Mouse (Mus musculus) frontal cortex, adult 2 months (tissue): ENCODE data around the gene Tmem114. TPM values are rescaled to one million over a fixed set of nuclear protein-coding genes. Genes with fewer than 3 reads are reported as not detected.

Source experiments
- DNase-seq, 2 experiments: peaks; one replicate each; pipeline ENCODE4 v3.0.0; 2022; ENCODE audit warnings: low spot score in 1 of 2; ENCODE audit errors: extremely low spot score in 1 of 2
- polyA plus RNA-seq: library from polyadenylated mRNA; depleted of rRNA; stranded (reverse); fragments of >200 nt; gene quantifications from 2 replicates; pipeline ENCODE4 v1.2.3, GENCODE M21; 2012; rRNA removed

Gene Tmem114
- polyA plus RNA-seq, 1 experiment: 1.8 TPM

- DNase-seq: peak in 1 of 2 experiments; percentile 82
Observed at GRCm38 (mm10) chr16:8412213-8412612, 12.7 kb downstream of the Tmem114 start.

- DNase-seq: no peak
Observed at GRCm38 (mm10) chr16:8409197-8409596, 15.7 kb downstream of the Tmem114 start.

- peak; percentile 25 to 84 for DNase-seq
Observed at GRCm38 (mm10) chr16:8406708-8407107, 18.2 kb downstream of the Tmem114 start.

- no peak for DNase-seq
Observed at GRCm38 (mm10) chr16:8402663-8403062, 22.3 kb downstream of the Tmem114 start.

- DNase-seq: no peak
Observed at GRCm38 (mm10) chr16:8401171-8401955, 23.6 kb downstream of the Tmem114 start.

- no peak for DNase-seq
Observed at GRCm38 (mm10) chr16:8399868-8400267, 25.1 kb downstream of the Tmem114 start.

GRCm38 (mm10) chr16:8394946-8395345 is 30.0 kb downstream of the Tmem114 start:
- DNase-seq: no peak

GRCm38 (mm10) chr16:8388491-8388890 is 36.4 kb downstream of the Tmem114 start:
- no peak for DNase-seq

- DNase-seq: no peak
Observed at GRCm38 (mm10) chr16:8386386-8386785, 38.5 kb downstream of the Tmem114 start.

- DNase-seq: no peak
Observed at GRCm38 (mm10) chr16:8385679-8386078, 39.3 kb downstream of the Tmem114 start.

- DNase-seq: no peak
Observed at GRCm38 (mm10) chr16:8384772-8385171, 40.2 kb downstream of the Tmem114 start.

GRCm38 (mm10) chr16:8383396-8383795 is 41.5 kb downstream of the Tmem114 start:
- DNase-seq: no peak

GRCm38 (mm10) chr16:8363066-8363465 is 61.9 kb downstream of the Tmem114 start:
- no peak for DNase-seq

Other genes with a start within 250 kb of the Tmem114 start
- gene Mettl22, start 45.7 kb upstream of the Tmem114 start, polyA plus RNA-seq: 67.8 and 74.2 TPM in 2 replicates
- 198 and 208 TPM in 2 replicates for gene Abat, start 88.3 kb upstream of the Tmem114 start, polyA plus RNA-seq
- 45.3 and 48.4 TPM in 2 replicates for gene Pmm2, start 212.5 kb upstream of the Tmem114 start, polyA plus RNA-seq
- 16.8 and 18.2 TPM in 2 replicates for gene Tmem186, start 212.6 kb upstream of the Tmem114 start, polyA plus RNA-seq
- 28.2 and 31.1 TPM in 2 replicates for gene Carhsp1, start 247.0 kb upstream of the Tmem114 start, polyA plus RNA-seq